Mouse (Mus musculus) urinary bladder, adult 2 months (tissue): ENCODE results near the gene Rbfox3. TPM values are rescaled to one million over a fixed set of nuclear protein-coding genes. Genes with fewer than 3 reads are reported as not detected.

Experiments
- DNase-seq: peaks from one replicate; pipeline ENCODE4 v3.0.0; 2022; ENCODE audit warnings: low spot score
- polyA plus RNA-seq: library from polyadenylated mRNA; depleted of rRNA; stranded (reverse); fragments of >200 nt; gene quantifications from 2 replicates; pipeline ENCODE4 v1.2.3, GENCODE M21; 2012

The Rbfox3 gene
- polyA plus RNA-seq, 1 experiment = 23.3 TPM

GRCm38 (mm10) chr11:118767411-118767810 is 144.0 kb downstream of the Rbfox3 start:
- DNase-seq = no peak

GRCm38 (mm10) chr11:118760296-118760988 is 151.0 kb downstream of the Rbfox3 start:
- no peak for DNase-seq

- no peak for DNase-seq
These were observed 152.2 kb downstream of the Rbfox3 start for GRCm38 (mm10) chr11:118759228-118759627.

GRCm38 (mm10) chr11:118758277-118758990 is 153.0 kb downstream of the Rbfox3 start:
- no peak for DNase-seq

- no peak for DNase-seq
These were observed 153.9 kb downstream of the Rbfox3 start for GRCm38 (mm10) chr11:118757488-118757887.

- no peak for DNase-seq
These were observed 156.4 kb downstream of the Rbfox3 start for GRCm38 (mm10) chr11:118755003-118755402.

GRCm38 (mm10) chr11:118754535-118754934 is 156.9 kb downstream of the Rbfox3 start:
- DNase-seq = no peak

GRCm38 (mm10) chr11:118751879-118752616 is 159.3 kb downstream of the Rbfox3 start:
- DNase-seq = no peak

GRCm38 (mm10) chr11:118750745-118751330 is 160.6 kb downstream of the Rbfox3 start:
- no peak for DNase-seq

- no peak for DNase-seq
These were observed 161.9 kb downstream of the Rbfox3 start for GRCm38 (mm10) chr11:118749541-118749940.

- no peak for DNase-seq
These were observed 162.8 kb downstream of the Rbfox3 start for GRCm38 (mm10) chr11:118748622-118749021.

- no peak for DNase-seq
These were observed 166.1 kb downstream of the Rbfox3 start for GRCm38 (mm10) chr11:118745279-118745678.

- DNase-seq = no peak
These were observed 166.6 kb downstream of the Rbfox3 start for GRCm38 (mm10) chr11:118744782-118745181.

- DNase-seq = no peak
These were observed 168.6 kb downstream of the Rbfox3 start for GRCm38 (mm10) chr11:118742762-118743161.

GRCm38 (mm10) chr11:118741262-118741661 is 170.1 kb downstream of the Rbfox3 start:
- no peak for DNase-seq

- peak; percentile 56 for DNase-seq
These were observed 171.4 kb downstream of the Rbfox3 start for GRCm38 (mm10) chr11:118740001-118740400.

GRCm38 (mm10) chr11:118738855-118739832 is 172.3 kb downstream of the Rbfox3 start:
- peak; percentile 50 for DNase-seq

- no peak for DNase-seq
These were observed 173.1 kb downstream of the Rbfox3 start for GRCm38 (mm10) chr11:118738323-118738722.

- no peak for DNase-seq
These were observed 173.6 kb downstream of the Rbfox3 start for GRCm38 (mm10) chr11:118737821-118738220.

- no peak for DNase-seq
These were observed 174.4 kb downstream of the Rbfox3 start for GRCm38 (mm10) chr11:118736993-118737392.

GRCm38 (mm10) chr11:118731655-118732054 is 179.7 kb downstream of the Rbfox3 start:
- DNase-seq = no peak
